Mouse (Mus musculus) thymus, adult 2 months (tissue): Measurements from ENCODE around the gene Dst.

ENCODE experiments used
- CTCF ChIP-seq: fragments of 200-500 bp; IDR thresholded peaks from 2 replicates; pipeline ENCODE4 v1.5.1; 2012; ENCODE audit warnings: mild to moderate bottlenecking, control low read depth, low read length, moderate library complexity, borderline replicate concordance; ENCODE audit not compliant: control insufficient read depth, poor library complexity, insufficient read depth; ENCODE audit errors: extremely low read depth
- POLR2A ChIP-seq: fragments of 200-500 bp; IDR thresholded peaks from 2 replicates; pipeline ENCODE4 v1.6.1; 2012; ENCODE audit warnings: mild to moderate bottlenecking, low read length, control low read depth, moderate library complexity; ENCODE audit not compliant: control insufficient read depth, poor library complexity, insufficient read depth; ENCODE audit errors: extremely low read depth

DNA sequence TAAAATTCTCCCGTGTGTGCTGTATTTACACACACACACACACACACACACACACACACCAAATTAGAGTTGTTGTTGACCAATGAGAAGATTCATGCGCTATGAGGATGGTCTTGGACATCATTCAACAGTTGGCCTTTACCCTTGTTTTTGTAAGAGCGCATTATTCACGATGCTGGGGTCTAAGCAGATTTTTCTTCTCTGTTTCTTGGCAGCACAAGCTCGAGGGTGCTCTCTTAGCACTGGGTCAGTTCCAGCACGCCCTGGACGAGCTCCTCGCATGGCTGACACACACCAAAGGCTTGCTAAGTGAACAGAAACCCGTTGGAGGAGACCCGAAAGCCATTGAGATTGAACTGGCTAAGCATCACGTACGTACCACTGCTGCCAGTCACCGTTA lies 360.5 kb downstream of the Dst start:
- TF ChIP-seq POLR2A (no peak), CTCF (no peak)
